Mouse (Mus musculus) testis, adult 2 months (tissue): ENCODE data around the gene Serpind1. TPM values are rescaled to one million over a fixed set of nuclear protein-coding genes. Genes with fewer than 3 reads are reported as not detected.

ENCODE experiments used
- H3K27ac ChIP-seq: fragments of 200-500 bp; 2 replicates; pipeline ENCODE4 v1.5.1; 2012; ENCODE audit warnings: low read depth, low read length; ENCODE audit not compliant: control insufficient read depth, insufficient read depth
- H3K27me3 ChIP-seq: fragments of 200-500 bp; 2 replicates; pipeline ENCODE4 v1.6.1; 2012; ENCODE audit warnings: mild to moderate bottlenecking, low read length, moderate library complexity; ENCODE audit not compliant: control insufficient read depth, insufficient read depth
- H3K36me3 ChIP-seq: fragments of 200-500 bp; 2 replicates; pipeline ENCODE4 v1.6.1; 2012; ENCODE audit warnings: mild to moderate bottlenecking, low read length; ENCODE audit not compliant: control insufficient read depth, insufficient read depth
- H3K4me1 ChIP-seq: fragments of 200-500 bp; 2 replicates; pipeline ENCODE4 v1.6.1; 2012; ENCODE audit warnings: low read length; ENCODE audit not compliant: control insufficient read depth, insufficient read depth
- H3K4me3 ChIP-seq: fragments of 200-500 bp; 2 replicates; pipeline ENCODE4 v1.5.1; 2012; ENCODE audit warnings: low read depth, mild to moderate bottlenecking, low read length, moderate library complexity, mixed read lengths; ENCODE audit not compliant: control insufficient read depth
- CTCF ChIP-seq: fragments of 200-500 bp; IDR thresholded peaks from 2 replicates; pipeline ENCODE4 v1.5.1; 2012; ENCODE audit warnings: low read depth, mild to moderate bottlenecking, inconsistent platforms, low read length, moderate library complexity; ENCODE audit not compliant: control insufficient read depth, insufficient read depth, insufficient replicate concordance
- POLR2A ChIP-seq: fragments of 200-500 bp; IDR thresholded peaks from 2 replicates; pipeline ENCODE4 v1.6.1; 2012; ENCODE audit warnings: low read depth, mild to moderate bottlenecking, inconsistent platforms, low read length, moderate library complexity; ENCODE audit not compliant: control insufficient read depth
- polyA plus RNA-seq: library from polyadenylated mRNA; depleted of rRNA; stranded (reverse); fragments of >200 nt; gene quantifications from 2 replicates; pipeline ENCODE4 v1.2.3, GENCODE M21; 2012

The Serpind1 gene
- polyA plus RNA-seq, 1 experiment = not detected

GRCm38 (mm10) chr16:17331855-17332254, 684 bp downstream of the Serpind1 start:
- H3K27ac ChIP-seq = no peak overlapping the region
- H3K36me3 ChIP-seq = no peaks in the 10 kb centered on the region
- no peaks in the 10 kb centered on the region for H3K4me1 ChIP-seq
- no peak overlapping the region for H3K4me3 ChIP-seq
- no peak for TF ChIP-seq CTCF
- TF ChIP-seq POLR2A = no peak
- no peaks in the 10 kb centered on the region for H3K27me3 ChIP-seq

- TF ChIP-seq POLR2A (no peak), CTCF (no peak)
- Histone ChIP-seq H3K27me3 (no peaks in the 10 kb centered on the region), H3K4me1 (no peaks in the 10 kb centered on the region), H3K27ac (no peak overlapping the region), H3K4me3 (no peak overlapping the region), H3K36me3 (no peaks in the 10 kb centered on the region)
These were observed 3.4 kb downstream of the Serpind1 start for GRCm38 (mm10) chr16:17334574-17334973.

GRCm38 (mm10) chr16:17336089-17336488, 4.9 kb downstream of the Serpind1 start:
- Histone ChIP-seq H3K27ac (no peak overlapping the region), H3K4me1 (no peaks in the 10 kb centered on the region), H3K27me3 (no peaks in the 10 kb centered on the region), H3K36me3 (no peaks in the 10 kb centered on the region; the same call in 1 of the 2 replicates), H3K4me3 (no peak overlapping the region)
- TF ChIP-seq POLR2A = no peak
- TF ChIP-seq CTCF = no peak

GRCm38 (mm10) chr16:17339701-17340100, 8.5 kb downstream of the Serpind1 start:
- H3K27ac ChIP-seq = no peak overlapping the region
- no peak overlapping the region for H3K4me3 ChIP-seq
- H3K36me3 ChIP-seq = no peaks in the 10 kb centered on the region; the same call in 1 of the 2 replicates
- no peaks in the 10 kb centered on the region for H3K4me1 ChIP-seq
- no peaks in the 10 kb centered on the region for H3K27me3 ChIP-seq
- no peak for TF ChIP-seq CTCF
- TF ChIP-seq POLR2A = no peak

- Histone ChIP-seq H3K27me3 (no peaks in the 10 kb centered on the region), H3K4me1 (no peaks in the 10 kb centered on the region), H3K4me3 (no peak overlapping the region), H3K36me3 (no peaks in the 10 kb centered on the region; the same call in 1 of the 2 replicates), H3K27ac (no peak overlapping the region)
- no peak for TF ChIP-seq CTCF
- TF ChIP-seq POLR2A = no peak
These were observed 9.5 kb downstream of the Serpind1 start for GRCm38 (mm10) chr16:17340705-17341104.

- H3K27me3 ChIP-seq = no peaks in the 10 kb centered on the region
- no peaks in the 10 kb centered on the region; the same call in 1 of the 2 replicates for H3K36me3 ChIP-seq
- H3K4me3 ChIP-seq = no peak overlapping the region
- no peak overlapping the region for H3K27ac ChIP-seq
- TF ChIP-seq POLR2A (no peak), CTCF (no peak)
- H3K4me1 ChIP-seq = no peaks in the 10 kb centered on the region
These were observed 10.7 kb downstream of the Serpind1 start for GRCm38 (mm10) chr16:17341847-17342246.

GRCm38 (mm10) chr16:17345141-17345812, 14.1 kb downstream of the Serpind1 start:
- Histone ChIP-seq H3K27ac (no peak overlapping the region), H3K4me1 (no peaks in the 10 kb centered on the region), H3K36me3 (peaks cover 1% of the 10 kb centered on the region; the same call in 1 of the 2 replicates), H3K27me3 (no peaks in the 10 kb centered on the region), H3K4me3 (no peak overlapping the region)
- no peak for TF ChIP-seq CTCF
- TF ChIP-seq POLR2A = no peak
